Mouse (Mus musculus): ENCODE data around the gene Efcab9. TPM values are rescaled to one million over a fixed set of nuclear protein-coding genes. Genes with fewer than 3 reads are reported as not detected.

The Efcab9 gene
- polyA plus RNA-seq (2015; fragmentation: Nextera tagmentation; extraction: Ambion mirVana) = 0.54 TPM in 1 of 2 replicates, not detected in the other

DNA sequence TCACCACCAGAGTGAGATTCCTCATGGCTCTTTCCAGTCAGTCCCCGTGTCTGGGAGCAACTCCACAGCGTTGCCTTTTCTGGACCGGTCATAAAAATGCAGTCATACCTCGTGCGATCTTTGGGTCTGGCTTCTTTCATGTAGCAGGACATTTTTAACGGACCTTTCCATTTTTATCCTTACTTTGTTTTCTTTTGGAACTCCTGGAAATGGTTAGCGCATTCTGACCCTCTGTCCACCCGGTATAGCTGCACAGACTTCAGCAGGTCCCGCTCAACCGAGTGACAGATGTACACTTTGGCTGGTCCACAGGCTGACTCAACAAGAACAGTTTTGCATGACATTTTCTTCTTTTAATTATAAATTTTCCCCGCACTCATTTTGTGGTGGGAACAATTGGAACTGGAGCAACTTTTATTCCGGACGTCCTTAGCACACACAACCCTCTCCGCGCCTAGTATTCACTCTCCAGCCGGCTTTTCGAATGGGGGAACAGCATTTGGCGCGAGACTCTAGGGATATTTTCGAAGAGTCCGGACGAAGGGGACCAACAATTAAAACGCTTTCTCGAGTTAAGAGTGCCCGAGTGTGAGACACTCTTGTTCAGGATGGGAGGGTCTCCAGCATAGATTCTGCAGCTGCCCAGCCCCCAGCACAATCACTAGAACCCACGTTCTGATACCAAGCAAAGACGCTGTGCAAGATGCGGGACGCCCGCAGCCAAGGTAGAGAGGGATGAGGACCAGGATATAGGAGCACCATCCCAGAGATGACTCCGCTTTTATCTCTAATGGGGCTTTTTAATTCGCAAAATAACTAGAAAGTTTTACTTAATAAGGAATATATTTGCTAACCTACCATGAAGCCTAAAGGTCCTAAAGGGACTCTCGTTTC, at the start of gene Efcab9:
TSS of gene Efcab9 (minus strand) at position 211 of the 894 bp plus-strand sequence.
- no peaks in the 10 kb centered on the region for H3K9me3 ChIP-seq (ENCODE audit: control insufficient read depth, low read length)
- H3K4me3 ChIP-seq (ENCODE audit: low read length) = peak within 1 kb of the TSS; percentile 71
- no peaks in the 10 kb centered on the region; the same call in 1 of the 2 replicates for H3K27me3 ChIP-seq (replicated peaks; ENCODE audit: control insufficient read depth, insufficient read depth, low read length)
- 6% methylated on average over 33 of the region's 33 CpGs for WGBS
- H3K4me1 ChIP-seq (ENCODE audit: control insufficient read depth, insufficient read depth, low read depth, low read length) = peaks cover 11% of the 10 kb centered on the region
- 0 out of 2 replicates have a peak, but pooled peaks have one; percentile 5 for ATAC-seq
- peak within 1 kb of the TSS; percentile 99 for H3K4me2 ChIP-seq (ENCODE audit: low read length)
- peak within 1 kb of the TSS; percentile 79 for H3K9ac ChIP-seq (ENCODE audit: low read depth, low read length)
- no peak within 1 kb of the TSS for H3K27ac ChIP-seq (ENCODE audit: low read depth, low read length)
- no peaks in the 10 kb centered on the region for H3K36me3 ChIP-seq (ENCODE audit: control insufficient read depth, insufficient read depth, low read length)

DNA sequence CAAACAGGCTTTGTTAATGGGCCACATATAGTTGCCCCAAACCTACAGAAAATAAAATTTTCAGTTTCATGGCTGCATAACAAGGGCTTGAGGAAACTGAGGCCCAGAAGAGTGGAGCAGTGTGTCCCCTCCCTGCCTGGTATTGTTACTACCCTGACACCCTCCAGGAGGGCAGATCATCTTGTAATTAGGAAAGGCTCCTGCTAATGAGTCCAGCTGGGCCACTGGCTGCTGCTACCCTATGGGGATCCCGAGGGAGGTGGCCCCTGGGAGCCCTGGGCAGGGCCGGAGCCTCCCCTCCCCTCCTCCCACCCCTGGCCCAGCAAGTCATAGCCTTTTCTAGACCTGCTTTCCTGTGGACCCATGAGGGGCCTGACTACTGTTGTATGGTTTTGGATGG, 49.1 kb upstream of the Efcab9 start:
- H3K9ac ChIP-seq (ENCODE audit: low read depth, low read length) = no peak overlapping the region
- H3K4me3 ChIP-seq (ENCODE audit: low read length) = no peak overlapping the region
- H3K9me3 ChIP-seq (ENCODE audit: control insufficient read depth, low read length) = no peaks in the 10 kb centered on the region
- WGBS = 47% methylated on average over 2 of the region's 2 CpGs
- no peaks in the 10 kb centered on the region for H3K4me1 ChIP-seq (ENCODE audit: control insufficient read depth, insufficient read depth, low read depth, low read length)
- no peak for ATAC-seq
- H3K4me2 ChIP-seq (ENCODE audit: low read length) = no peak overlapping the region
- H3K36me3 ChIP-seq (ENCODE audit: control insufficient read depth, insufficient read depth, low read length) = no peaks in the 10 kb centered on the region
- no peak overlapping the region for H3K27ac ChIP-seq (ENCODE audit: low read depth, low read length)
- H3K27me3 ChIP-seq (replicated peaks; ENCODE audit: control insufficient read depth, insufficient read depth, low read length) = no peaks in the 10 kb centered on the region

DNA sequence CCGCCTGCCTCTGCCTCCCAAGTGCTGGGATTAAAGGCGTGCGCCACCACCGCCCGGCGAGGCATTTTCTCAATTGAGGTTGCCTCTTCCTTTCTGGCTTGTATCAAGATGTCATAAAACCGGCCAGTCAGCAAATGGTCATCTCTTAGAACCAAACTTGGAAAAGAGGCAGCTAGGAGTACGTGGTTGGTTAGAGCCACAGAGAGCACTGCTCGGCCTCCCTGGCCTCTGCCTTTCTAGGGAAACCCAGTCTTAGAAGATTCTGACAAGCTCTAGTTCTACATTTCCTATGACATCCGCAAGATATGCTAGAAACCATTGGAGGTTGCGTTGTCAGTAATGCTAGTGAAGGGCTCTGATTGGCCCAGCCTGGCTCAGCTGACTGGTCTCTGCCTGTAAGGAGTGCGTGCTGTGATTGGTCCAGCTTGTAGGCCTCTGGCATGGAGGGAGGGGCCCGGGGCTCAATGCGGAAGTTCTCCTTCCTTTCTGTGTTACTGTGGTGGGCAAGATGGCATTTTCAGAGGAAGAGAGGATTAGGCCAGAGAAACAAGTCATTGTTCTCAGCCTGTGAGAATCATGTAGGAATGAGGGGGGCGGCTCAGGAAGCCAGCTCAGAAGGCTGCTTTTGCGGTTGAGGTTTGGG, 48.5 kb upstream of the Efcab9 start:
- Histone ChIP-seq H3K27me3 (replicated peaks; ENCODE audit: control insufficient read depth, insufficient read depth, low read length) (no peaks in the 10 kb centered on the region), H3K9ac (ENCODE audit: low read depth, low read length) (no peak overlapping the region), H3K4me1 (ENCODE audit: control insufficient read depth, insufficient read depth, low read depth, low read length) (no peaks in the 10 kb centered on the region), H3K4me2 (ENCODE audit: low read length) (no peak overlapping the region), H3K9me3 (ENCODE audit: control insufficient read depth, low read length) (no peaks in the 10 kb centered on the region), H3K4me3 (ENCODE audit: low read length) (no peak overlapping the region), H3K27ac (ENCODE audit: low read depth, low read length) (no peak overlapping the region), H3K36me3 (ENCODE audit: control insufficient read depth, insufficient read depth, low read length) (no peaks in the 10 kb centered on the region)
- WGBS = 82% methylated on average over 16 of the region's 16 CpGs
- no peak; the same call in 1 of the 2 replicates for ATAC-seq

DNA sequence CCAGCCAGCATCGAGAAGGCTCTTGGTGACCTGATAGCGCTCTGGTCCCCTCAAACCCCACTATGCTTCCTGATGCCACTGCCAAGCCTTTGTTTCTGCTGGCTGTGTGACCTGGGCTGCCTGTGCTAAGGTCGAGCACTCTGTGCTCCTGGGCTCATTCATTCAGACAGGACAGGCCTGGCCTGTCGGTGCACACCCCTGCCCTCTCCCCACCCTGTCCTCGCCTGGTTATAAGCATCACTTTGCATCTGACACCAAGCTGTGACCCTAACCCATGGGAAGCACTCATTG, 44.8 kb upstream of the Efcab9 start:
- H3K4me3 ChIP-seq (ENCODE audit: low read length) = no peak overlapping the region
- H3K36me3 ChIP-seq (ENCODE audit: control insufficient read depth, insufficient read depth, low read length) = no peaks in the 10 kb centered on the region
- 44% methylated on average over 5 of the region's 5 CpGs for WGBS
- H3K4me2 ChIP-seq (ENCODE audit: low read length) = no peak overlapping the region
- H3K4me1 ChIP-seq (ENCODE audit: control insufficient read depth, insufficient read depth, low read depth, low read length) = no peaks in the 10 kb centered on the region
- H3K27me3 ChIP-seq (replicated peaks; ENCODE audit: control insufficient read depth, insufficient read depth, low read length) = no peaks in the 10 kb centered on the region
- no peak for ATAC-seq
- no peak overlapping the region for H3K27ac ChIP-seq (ENCODE audit: low read depth, low read length)
- H3K9me3 ChIP-seq (ENCODE audit: control insufficient read depth, low read length) = no peaks in the 10 kb centered on the region
- H3K9ac ChIP-seq (ENCODE audit: low read depth, low read length) = no peak overlapping the region

DNA sequence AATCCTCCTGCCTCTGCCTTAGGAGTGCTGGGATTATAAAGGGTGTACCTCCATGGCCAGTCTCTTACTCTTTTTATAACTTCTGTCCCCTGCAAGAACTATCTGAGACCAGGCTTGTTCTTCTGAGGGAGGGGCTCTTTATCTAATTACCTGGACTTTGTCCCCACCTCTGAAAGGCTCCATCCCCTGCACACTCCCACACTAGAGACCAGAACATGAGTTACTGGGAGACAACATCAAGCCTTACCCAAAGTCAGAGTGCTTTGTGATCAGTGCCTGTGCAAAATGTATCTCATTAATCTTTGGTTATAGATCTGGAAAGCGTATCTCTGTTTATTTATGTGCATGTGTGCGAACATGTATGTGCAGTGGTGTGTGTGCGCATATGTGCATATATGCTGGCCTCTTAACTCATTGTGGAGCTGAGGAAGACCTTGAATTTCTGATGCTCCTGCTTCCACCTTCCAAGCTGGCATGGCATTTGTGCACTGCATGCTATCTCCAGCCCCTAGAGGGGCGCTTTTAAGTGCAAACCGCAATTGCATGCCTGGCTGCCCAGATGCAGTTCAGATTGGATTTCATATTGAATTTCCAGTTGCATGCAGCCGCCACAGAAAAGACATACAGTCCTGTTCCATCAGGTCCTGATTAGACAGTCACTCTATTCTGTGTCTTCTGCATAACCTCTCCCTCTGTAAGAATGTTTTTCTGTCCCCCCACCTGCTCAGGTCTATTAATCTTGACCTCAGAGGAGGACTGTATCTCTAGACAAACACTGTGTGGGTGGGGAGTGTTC, 44.3 kb upstream of the Efcab9 start:
- 79% methylated on average over 6 of the region's 6 CpGs for WGBS
- no peak overlapping the region for H3K27ac ChIP-seq (ENCODE audit: low read depth, low read length)
- H3K27me3 ChIP-seq (replicated peaks; ENCODE audit: control insufficient read depth, insufficient read depth, low read length) = no peaks in the 10 kb centered on the region
- peak; percentile 19; the same call in 1 of the 2 replicates for ATAC-seq
- no peaks in the 10 kb centered on the region for H3K9me3 ChIP-seq (ENCODE audit: control insufficient read depth, low read length)
- no peak overlapping the region for H3K4me3 ChIP-seq (ENCODE audit: low read length)
- H3K4me1 ChIP-seq (ENCODE audit: control insufficient read depth, insufficient read depth, low read depth, low read length) = no peaks in the 10 kb centered on the region
- no peaks in the 10 kb centered on the region for H3K36me3 ChIP-seq (ENCODE audit: control insufficient read depth, insufficient read depth, low read length)
- no peak overlapping the region for H3K4me2 ChIP-seq (ENCODE audit: low read length)
- no peak overlapping the region for H3K9ac ChIP-seq (ENCODE audit: low read depth, low read length)

DNA sequence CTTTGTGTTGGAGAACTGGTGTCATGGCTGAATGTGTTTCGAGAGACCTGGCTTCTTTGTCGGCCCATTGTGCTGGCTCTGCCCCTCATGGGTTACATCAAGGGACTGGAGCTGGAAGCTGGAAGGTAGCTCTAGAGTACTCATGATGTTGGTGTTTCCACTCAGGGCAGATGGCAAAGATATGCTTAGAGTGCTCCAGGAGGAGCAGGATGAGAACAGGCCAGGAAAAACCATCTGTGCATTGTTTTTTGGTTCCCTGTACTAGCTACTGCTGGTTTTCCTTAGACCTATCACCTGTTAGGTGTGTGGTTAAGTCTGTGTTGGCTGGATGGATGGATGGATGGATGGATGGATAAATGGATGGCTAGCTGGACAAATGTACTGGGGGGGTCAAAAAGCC, 41.8 kb upstream of the Efcab9 start:
- no peak for ATAC-seq
- Histone ChIP-seq H3K4me3 (ENCODE audit: low read length) (no peak overlapping the region), H3K9ac (ENCODE audit: low read depth, low read length) (no peak overlapping the region), H3K4me1 (ENCODE audit: control insufficient read depth, insufficient read depth, low read depth, low read length) (no peaks in the 10 kb centered on the region), H3K27ac (ENCODE audit: low read depth, low read length) (no peak overlapping the region), H3K9me3 (ENCODE audit: control insufficient read depth, low read length) (no peaks in the 10 kb centered on the region), H3K4me2 (ENCODE audit: low read length) (no peak overlapping the region), H3K36me3 (ENCODE audit: control insufficient read depth, insufficient read depth, low read length) (no peaks in the 10 kb centered on the region), H3K27me3 (replicated peaks; ENCODE audit: control insufficient read depth, insufficient read depth, low read length) (no peaks in the 10 kb centered on the region)
- WGBS = 97% methylated on average over 2 of the region's 2 CpGs

DNA sequence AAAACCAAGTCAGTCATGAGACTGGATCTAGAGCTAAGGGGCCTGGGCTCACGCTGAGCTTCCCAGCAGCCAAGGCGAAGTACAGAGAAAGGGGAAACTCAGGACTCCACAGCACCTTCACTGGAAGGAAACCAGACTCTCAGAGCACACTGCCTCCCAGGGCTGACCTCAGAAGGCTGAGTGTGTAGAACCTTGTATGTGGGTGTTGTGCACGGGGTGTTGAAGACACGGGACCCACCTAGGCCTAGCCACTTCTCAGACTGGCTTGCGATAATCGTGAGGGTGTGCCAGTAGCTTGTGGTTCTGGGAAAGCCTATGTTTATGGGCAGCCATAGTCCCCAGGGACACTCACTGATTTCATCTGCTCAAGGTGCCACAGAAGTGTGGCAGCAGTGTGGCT, 39.2 kb upstream of the Efcab9 start:
- Histone ChIP-seq H3K4me2 (ENCODE audit: low read length) (no peak overlapping the region), H3K27ac (ENCODE audit: low read depth, low read length) (no peak overlapping the region), H3K9ac (ENCODE audit: low read depth, low read length) (no peak overlapping the region), H3K4me3 (ENCODE audit: low read length) (no peak overlapping the region), H3K36me3 (ENCODE audit: control insufficient read depth, insufficient read depth, low read length) (no peaks in the 10 kb centered on the region), H3K9me3 (ENCODE audit: control insufficient read depth, low read length) (no peaks in the 10 kb centered on the region), H3K27me3 (replicated peaks; ENCODE audit: control insufficient read depth, insufficient read depth, low read length) (no peaks in the 10 kb centered on the region), H3K4me1 (ENCODE audit: control insufficient read depth, insufficient read depth, low read depth, low read length) (peaks cover 6% of the 10 kb centered on the region; the same call in 1 of the 2 replicates)
- 90% methylated on average over 6 of the region's 6 CpGs for WGBS
- no peak for ATAC-seq

DNA sequence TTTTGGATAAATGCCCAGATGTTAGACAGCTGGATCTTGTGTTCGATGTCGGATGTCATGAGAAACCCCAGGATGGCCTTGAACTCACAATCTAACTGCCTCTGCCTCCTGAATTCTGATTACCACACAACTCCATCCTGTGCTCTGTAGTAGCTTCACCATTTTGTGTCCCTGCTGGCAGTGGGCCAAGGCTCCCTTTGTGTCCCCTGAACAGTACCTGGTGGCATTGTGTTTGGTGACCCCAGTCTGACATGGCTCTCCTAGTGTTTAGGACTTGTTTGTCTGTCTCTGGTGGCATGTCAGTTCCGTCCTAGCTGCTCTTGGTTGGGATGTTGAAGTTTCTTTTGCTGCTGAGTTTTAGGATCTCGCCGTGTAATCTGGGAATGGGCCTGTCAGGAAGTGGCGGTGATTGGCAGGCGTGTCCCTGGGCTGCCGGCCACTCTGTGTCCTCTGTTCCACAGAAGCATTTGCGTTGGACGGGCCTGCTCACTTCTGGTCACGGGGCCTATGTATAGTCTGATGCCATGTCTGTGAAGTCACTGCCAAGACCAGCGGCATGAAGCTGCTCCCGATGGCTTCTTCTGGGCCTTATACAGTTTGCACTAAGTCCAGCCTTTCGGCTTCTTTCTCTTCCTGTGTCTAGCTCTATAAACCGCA, 36.9 kb upstream of the Efcab9 start:
- 84% methylated on average over 15 of the region's 15 CpGs for WGBS
- Histone ChIP-seq H3K9ac (ENCODE audit: low read depth, low read length) (no peak overlapping the region), H3K27ac (ENCODE audit: low read depth, low read length) (no peak overlapping the region), H3K4me3 (ENCODE audit: low read length) (no peak overlapping the region), H3K4me2 (ENCODE audit: low read length) (no peak overlapping the region), H3K27me3 (replicated peaks; ENCODE audit: control insufficient read depth, insufficient read depth, low read length) (no peaks in the 10 kb centered on the region), H3K4me1 (ENCODE audit: control insufficient read depth, insufficient read depth, low read depth, low read length) (peaks cover 6% of the 10 kb centered on the region; the same call in 1 of the 2 replicates), H3K36me3 (ENCODE audit: control insufficient read depth, insufficient read depth, low read length) (no peaks in the 10 kb centered on the region), H3K9me3 (ENCODE audit: control insufficient read depth, low read length) (no peaks in the 10 kb centered on the region)
- no peak for ATAC-seq
